Mouse (Mus musculus) erythroblast, embryonic 14.5 days (primary cell): ENCODE data around the gene Chaf1a. TPM values are rescaled to one million over a fixed set of nuclear protein-coding genes. Genes with fewer than 3 reads are reported as not detected.
"Not testable (repeated sequence)": the region's sequence is repeated elsewhere in the genome, so short reads cannot be mapped to it uniquely, and the experiment has no call there.

Source experiments
- H3K27me3 ChIP-seq: 2 replicates; pipeline ENCODE4 v1.6.1; 2012; ENCODE audit warnings: inconsistent platforms; ENCODE audit not compliant: control insufficient read depth
- H3K36me3 ChIP-seq: 2 replicates; pipeline ENCODE4 v1.6.1; 2012; ENCODE audit warnings: mild to moderate bottlenecking, inconsistent platforms; ENCODE audit not compliant: control insufficient read depth
- H3K4me1 ChIP-seq: 2 replicates; pipeline ENCODE4 v1.6.1; 2012; ENCODE audit warnings: inconsistent platforms; ENCODE audit not compliant: control insufficient read depth
- H3K4me3 ChIP-seq: replicated peaks from 2 replicates; pipeline ENCODE3; 2012; ENCODE audit warnings: moderate library complexity, mild to moderate bottlenecking, inconsistent platforms
- H3K9me3 ChIP-seq: 2 replicates; pipeline ENCODE4 v1.6.1; 2012; ENCODE audit warnings: low read length, inconsistent platforms, mixed read lengths; ENCODE audit not compliant: control insufficient read depth
- GATA1 ChIP-seq: IDR thresholded peaks from 2 replicates; pipeline ENCODE4 v1.6.1; 2012; ENCODE audit warnings: low read length, inconsistent platforms, mixed read lengths
- TAL1 ChIP-seq: IDR thresholded peaks from 3 replicates; pipeline ENCODE4 v1.6.1; 2012; ENCODE audit warnings: low read length, inconsistent platforms, mixed read lengths
- polyA plus RNA-seq: library from polyadenylated mRNA; stranded (reverse); fragments of >175 nt; gene quantifications from 2 replicates; pipeline ENCODE4 v1.2.3, GENCODE M21; 2012

Chaf1a gene
- polyA plus RNA-seq, 1 experiment, result 10.0 TPM

DNA sequence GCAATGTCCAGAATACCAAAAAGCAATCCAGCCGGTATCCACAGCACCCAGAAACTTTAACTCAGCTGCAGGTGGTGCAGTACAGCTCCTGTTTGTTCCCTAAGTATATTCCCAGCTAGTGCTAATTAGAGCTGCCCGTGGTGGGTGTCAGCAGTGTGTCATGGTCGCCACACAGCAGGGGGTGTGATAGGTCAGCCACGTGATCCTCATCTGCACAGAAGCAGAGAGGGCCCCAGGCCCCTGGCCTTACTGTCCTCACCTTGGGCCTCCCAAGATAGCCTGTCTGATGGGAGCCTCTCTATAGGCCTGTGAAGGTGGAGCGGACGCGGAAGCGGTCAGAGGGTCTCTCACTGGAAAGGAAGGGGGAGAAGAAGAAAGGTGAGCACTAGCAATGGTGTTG is 57.9 kb downstream of the Chaf1a start:
- no peak for TF ChIP-seq TAL1
- no peak for TF ChIP-seq GATA1
- Histone ChIP-seq H3K4me3 (no peak overlapping the region), H3K36me3 (peaks cover 93% of the 10 kb centered on the region), H3K9me3 (no peaks in the 10 kb centered on the region), H3K27me3 (no peaks in the 10 kb centered on the region), H3K4me1 (no peaks in the 10 kb centered on the region; the same call in 1 of the 2 replicates)

DNA sequence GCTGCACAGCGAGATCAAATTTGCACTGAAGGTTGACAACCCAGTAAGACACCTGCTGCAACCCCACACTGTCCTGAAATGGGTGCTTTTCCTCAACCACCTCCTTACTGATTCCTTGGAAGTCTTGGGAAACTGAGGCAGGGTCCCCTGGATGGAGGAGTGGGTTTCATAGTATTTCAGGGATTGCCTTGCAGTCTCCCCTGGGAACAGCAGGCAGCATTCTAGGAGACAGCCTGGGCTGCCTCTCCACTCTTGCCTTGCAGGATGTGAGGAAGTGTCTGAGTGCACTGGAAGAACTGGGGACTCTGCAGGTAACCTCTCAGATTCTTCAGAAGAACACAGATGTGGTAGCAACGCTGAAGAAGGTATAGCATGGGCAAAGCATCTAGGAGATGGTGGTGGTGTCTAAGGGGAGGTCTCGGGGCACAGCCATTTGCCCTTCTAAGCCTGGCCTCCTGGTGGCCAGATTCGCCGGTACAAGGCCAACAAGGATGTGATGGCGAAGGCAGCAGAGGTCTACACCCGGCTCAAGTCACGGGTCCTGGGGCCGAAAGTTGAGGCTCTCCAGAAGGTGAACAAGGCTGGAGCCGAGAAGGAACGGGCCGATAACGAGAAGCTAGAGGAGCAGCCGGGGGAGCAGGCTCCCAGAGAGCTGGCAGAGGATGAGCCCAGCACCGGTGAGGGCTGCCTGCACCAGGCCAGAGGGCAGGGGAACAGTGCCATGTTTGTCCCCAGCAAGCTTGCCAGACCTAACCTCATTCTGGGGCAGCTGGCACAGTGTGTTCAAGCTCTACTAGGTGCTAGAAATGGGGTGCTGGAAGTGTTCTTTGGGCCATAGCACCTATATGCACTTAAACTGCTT is 58.7 kb downstream of the Chaf1a start:
- Histone ChIP-seq H3K27me3 (no peaks in the 10 kb centered on the region), H3K9me3 (no peaks in the 10 kb centered on the region), H3K36me3 (peaks cover 95% of the 10 kb centered on the region), H3K4me1 (no peaks in the 10 kb centered on the region; the same call in 1 of the 2 replicates), H3K4me3 (no peak overlapping the region)
- TF ChIP-seq GATA1 (no peak), TAL1 (no peak)

DNA sequence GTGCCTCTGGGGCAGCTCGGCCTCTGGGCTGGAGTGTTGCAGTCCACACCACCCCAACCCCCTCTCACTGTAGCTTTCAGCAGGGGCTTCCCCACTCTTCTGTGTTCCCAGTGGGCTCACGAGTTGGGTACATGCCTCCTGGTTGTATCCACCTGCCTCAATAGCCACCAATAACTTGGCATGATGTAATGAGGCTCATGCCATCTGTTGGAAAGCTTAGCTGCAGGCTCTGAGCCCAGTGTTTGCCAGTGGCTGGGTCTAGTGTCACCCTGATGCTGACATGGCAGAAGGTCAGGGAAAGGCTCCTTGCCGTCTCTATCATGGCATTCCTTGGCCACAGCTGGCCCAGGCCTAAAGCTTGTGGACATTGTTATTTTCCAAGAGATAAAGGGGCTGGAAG is 60.6 kb downstream of the Chaf1a start:
- Histone ChIP-seq H3K9me3 (no peaks in the 10 kb centered on the region), H3K4me3 (no peak overlapping the region), H3K4me1 (no peaks in the 10 kb centered on the region; the same call in 1 of the 2 replicates), H3K36me3 (peaks cover 82% of the 10 kb centered on the region), H3K27me3 (no peaks in the 10 kb centered on the region)
- TF ChIP-seq TAL1 (no peak), GATA1 (no peak)

DNA sequence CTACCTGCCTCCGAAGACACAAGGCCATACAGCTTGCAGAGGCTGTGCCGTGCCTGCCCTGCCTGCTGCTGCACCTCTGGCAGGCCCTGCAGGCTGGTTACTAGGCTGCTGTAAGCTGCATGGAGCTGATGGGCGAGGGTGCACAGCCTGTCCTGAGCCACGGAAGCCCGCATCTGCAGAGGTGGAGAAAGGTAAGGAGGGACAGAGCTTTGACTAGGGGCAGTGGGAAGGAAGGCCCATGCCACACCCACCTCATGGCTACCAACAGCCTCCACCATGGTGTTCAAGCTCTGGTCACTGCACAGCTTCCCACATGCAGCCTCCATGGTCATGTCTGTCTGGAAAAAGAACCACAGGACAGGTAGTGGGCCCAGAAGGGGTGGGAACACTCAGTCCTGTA is 61.9 kb downstream of the Chaf1a start:
- Histone ChIP-seq H3K4me3 (no peak overlapping the region), H3K36me3 (peaks cover 69% of the 10 kb centered on the region), H3K27me3 (no peaks in the 10 kb centered on the region), H3K4me1 (no peaks in the 10 kb centered on the region), H3K9me3 (no peaks in the 10 kb centered on the region)
- TF ChIP-seq GATA1, result no peak
- no peak for TF ChIP-seq TAL1

DNA sequence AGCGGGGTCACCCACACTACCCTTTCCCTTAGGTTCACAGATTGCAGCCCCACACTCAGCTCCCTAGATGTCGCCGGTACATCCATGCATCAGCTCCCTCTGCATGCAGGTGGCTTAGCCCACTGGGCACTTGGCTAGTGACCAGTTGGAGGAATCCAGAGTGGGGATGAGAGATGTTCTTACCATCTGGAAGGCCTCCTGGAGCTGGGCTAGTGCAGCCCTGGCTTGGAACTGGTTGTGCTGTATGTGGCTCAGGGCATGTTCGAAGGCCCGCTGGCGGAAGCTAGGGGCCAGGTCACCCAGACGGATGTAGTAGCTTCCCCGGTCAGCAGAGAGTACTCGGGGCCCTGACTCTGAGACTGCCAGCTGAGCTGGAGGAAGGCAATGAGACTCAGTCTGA is 62.7 kb downstream of the Chaf1a start:
- H3K4me1 ChIP-seq, result no peaks in the 10 kb centered on the region
- no peaks in the 10 kb centered on the region for H3K9me3 ChIP-seq
- peaks cover 61% of the 10 kb centered on the region for H3K36me3 ChIP-seq
- no peaks in the 10 kb centered on the region for H3K27me3 ChIP-seq
- no peak for TF ChIP-seq GATA1
- TF ChIP-seq TAL1, result no peak
- H3K4me3 ChIP-seq, result no peak overlapping the region

DNA sequence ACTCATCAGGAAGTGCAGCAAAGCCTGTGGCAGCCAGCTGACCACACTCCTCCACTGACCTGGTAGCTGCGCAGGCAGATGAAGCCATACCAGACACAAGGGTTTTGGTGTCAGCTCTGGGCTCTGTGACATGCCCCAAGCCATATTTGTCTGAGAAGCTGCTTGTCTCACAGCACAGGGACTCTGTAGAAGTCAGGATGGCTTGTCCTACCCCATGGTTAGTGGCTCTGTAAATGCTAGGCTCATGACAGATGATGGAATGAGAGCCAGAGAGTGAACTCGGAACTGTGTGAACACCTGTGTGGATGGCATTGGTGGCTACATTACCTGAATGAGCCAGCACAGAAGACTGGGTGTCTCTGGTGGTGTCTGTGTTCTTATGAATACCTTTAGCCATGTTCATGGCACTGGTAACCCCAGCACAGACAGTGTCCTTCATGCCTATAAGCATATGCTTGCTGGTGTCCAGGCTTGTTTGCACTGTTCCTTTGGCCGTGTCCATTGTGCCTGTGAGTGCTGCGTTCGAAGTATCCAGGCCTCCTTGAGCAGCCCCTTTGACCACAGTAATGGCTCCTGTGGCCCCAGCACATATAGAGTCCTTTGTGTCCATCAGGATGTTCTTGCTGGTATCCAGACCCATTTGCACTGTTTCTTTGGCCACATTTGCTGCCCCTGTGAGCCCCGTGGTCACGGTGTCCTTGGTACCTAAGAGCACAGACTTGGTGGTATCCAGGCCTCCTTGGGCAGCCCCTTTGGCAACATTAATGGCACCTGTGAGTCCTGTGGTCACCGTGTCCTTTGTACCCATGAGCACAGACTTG is 63.4 kb downstream of the Chaf1a start:
- H3K27me3 ChIP-seq, result no peaks in the 10 kb centered on the region
- no peak for TF ChIP-seq GATA1
- no peak for TF ChIP-seq TAL1
- no peaks in the 10 kb centered on the region for H3K4me1 ChIP-seq
- H3K4me3 ChIP-seq, result no peak overlapping the region
- no peaks in the 10 kb centered on the region for H3K9me3 ChIP-seq
- peaks cover 54% of the 10 kb centered on the region for H3K36me3 ChIP-seq

DNA sequence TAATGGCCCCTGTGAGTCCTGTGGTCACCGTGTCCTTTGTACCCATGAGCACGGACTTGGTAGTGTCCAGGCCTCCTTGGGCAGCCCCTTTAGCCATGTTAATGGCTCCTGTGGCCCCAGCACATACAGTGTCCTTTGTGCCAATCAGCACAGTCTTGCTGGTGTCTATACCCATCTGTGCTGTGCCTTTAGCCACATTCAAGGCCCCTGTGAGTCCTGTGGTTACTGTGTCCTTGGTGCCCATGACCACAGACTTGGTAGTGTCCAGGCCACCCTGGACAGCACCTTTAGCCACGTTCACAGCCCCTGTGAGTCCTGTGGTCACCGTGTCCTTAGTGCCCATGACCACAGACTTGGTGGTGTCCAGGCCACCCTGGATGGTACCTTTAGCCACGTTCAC is 64.6 kb downstream of the Chaf1a start:
- H3K4me1 ChIP-seq, H3K4me3 ChIP-seq, H3K27me3 ChIP-seq, H3K9me3 ChIP-seq: not testable (repeated sequence)
- peaks cover 43% of the 10 kb centered on the region for H3K36me3 ChIP-seq

DNA sequence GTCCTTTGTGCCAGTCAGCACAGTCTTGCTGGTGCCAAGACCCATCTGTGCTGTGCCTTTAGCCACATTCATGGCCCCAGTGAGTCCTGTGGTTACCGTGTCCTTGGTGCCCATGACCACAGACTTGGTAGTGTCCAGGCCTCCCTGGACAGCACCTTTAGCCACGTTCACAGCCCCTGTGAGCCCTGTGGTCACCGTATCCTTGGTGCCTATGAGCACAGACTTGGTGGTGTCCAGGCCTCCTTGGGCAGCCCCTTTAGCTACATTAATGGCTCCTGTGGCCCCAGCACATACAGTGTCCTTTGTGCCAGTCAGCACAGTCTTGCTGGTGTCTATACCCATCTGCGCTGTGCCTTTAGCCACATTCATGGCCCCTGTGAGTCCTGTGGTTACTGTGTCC is 66.2 kb downstream of the Chaf1a start:
- not testable (repeated sequence) for H3K4me1 ChIP-seq, H3K9me3 ChIP-seq, H3K4me3 ChIP-seq, H3K27me3 ChIP-seq
- peaks cover 27% of the 10 kb centered on the region for H3K36me3 ChIP-seq

DNA sequence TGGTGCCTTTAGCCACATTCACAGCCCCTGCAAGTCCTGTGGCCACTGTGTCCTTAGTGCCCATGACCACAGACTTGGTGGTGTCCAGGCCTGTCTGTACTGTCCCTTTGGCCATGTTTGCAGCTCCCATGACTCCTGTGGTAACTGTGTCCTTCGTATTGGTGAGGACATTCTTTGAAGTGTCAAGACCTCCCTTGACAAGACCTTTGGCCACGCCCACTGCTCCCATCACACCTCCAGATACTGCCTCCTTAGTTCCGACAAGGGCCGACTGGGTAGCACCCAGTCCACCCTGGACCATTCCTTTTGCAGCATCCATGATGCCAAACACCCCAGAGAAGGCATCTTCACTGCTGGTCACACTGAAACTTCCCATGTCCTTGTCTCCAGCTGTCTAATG is 66.7 kb downstream of the Chaf1a start:
- TF ChIP-seq GATA1, result no peak
- Histone ChIP-seq H3K27me3 (no peaks in the 10 kb centered on the region), H3K9me3 (no peaks in the 10 kb centered on the region), H3K36me3 (peaks cover 22% of the 10 kb centered on the region), H3K4me3 (no peak overlapping the region), H3K4me1 (no peaks in the 10 kb centered on the region)
